Mouse (Mus musculus) CD8-positive naive resting alpha-beta T cell, adult 2 months (primary cell): ENCODE measurements at regions not wholly inside any gene's neighbourhood (a gene's known extent, or its start where the extent isn't known, plus 50 kb on each side); places are given as distances from the start of the nearest gene placed in this dataset.

ENCODE experiments used
- DNase-seq, 2 experiments: peaks; one replicate each; pipeline ENCODE4 v3.0.0; 2022; ENCODE audit warnings: low read depth in 2 of 2, low spot score in 2 of 2

GRCm38 (mm10) chr4:89082838-89083237, 54.1 kb upstream of the Mtap start:
- no peak for DNase-seq

GRCm38 (mm10) chr4:89078485-89078884, 58.4 kb upstream of the Mtap start:
- no peak for DNase-seq

GRCm38 (mm10) chr4:89074705-89075104, 62.2 kb upstream of the Mtap start:
- no peak for DNase-seq

- no peak for DNase-seq
Measured at GRCm38 (mm10) chr4:89070430-89070829, 66.5 kb upstream of the Mtap start.

GRCm38 (mm10) chr4:89064401-89064800, 72.5 kb upstream of the Mtap start:
- no peak for DNase-seq

GRCm38 (mm10) chr4:89062384-89062783, 74.5 kb upstream of the Mtap start:
- DNase-seq: no peak

GRCm38 (mm10) chr4:89061619-89062018, 75.3 kb upstream of the Mtap start:
- DNase-seq: no peak

GRCm38 (mm10) chr4:89057573-89057972, 79.3 kb upstream of the Mtap start:
- DNase-seq: no peak

- no peak for DNase-seq
Measured at GRCm38 (mm10) chr4:89057135-89057534, 79.8 kb upstream of the Mtap start.

GRCm38 (mm10) chr4:89055969-89056368, 81.0 kb upstream of the Mtap start:
- DNase-seq: no peak

GRCm38 (mm10) chr4:89053606-89054005, 83.3 kb upstream of the Mtap start:
- DNase-seq: no peak

GRCm38 (mm10) chr4:89051897-89052296, 85.0 kb upstream of the Mtap start:
- no peak for DNase-seq

GRCm38 (mm10) chr4:89050551-89051199, 86.2 kb upstream of the Mtap start:
- no peak for DNase-seq

GRCm38 (mm10) chr4:89049592-89050440, 87.1 kb upstream of the Mtap start:
- no peak for DNase-seq

- no peak for DNase-seq
Measured at GRCm38 (mm10) chr4:89044516-89044915, 92.4 kb upstream of the Mtap start.

GRCm38 (mm10) chr4:89043982-89044381, 92.9 kb upstream of the Mtap start:
- DNase-seq: no peak

- DNase-seq: no peak
Measured at GRCm38 (mm10) chr4:89040856-89041255, 96.1 kb upstream of the Mtap start.

- DNase-seq: no peak
Measured at GRCm38 (mm10) chr4:89038906-89039305, 98.0 kb upstream of the Mtap start.

GRCm38 (mm10) chr4:89038135-89038534, 98.8 kb upstream of the Mtap start:
- no peak for DNase-seq

GRCm38 (mm10) chr4:89034822-89035221, 102.1 kb upstream of the Mtap start:
- no peak for DNase-seq

GRCm38 (mm10) chr4:89034299-89034698, 102.6 kb upstream of the Mtap start:
- DNase-seq: no peak

- no peak for DNase-seq
Measured at GRCm38 (mm10) chr4:89012681-89013353, 124.1 kb upstream of the Mtap start.
